Mouse (Mus musculus): ENCODE measurements around the gene Fn1. TPM values are rescaled to one million over a fixed set of nuclear protein-coding genes. Genes with fewer than 3 reads are reported as not detected.

Fn1 gene
- total and polyA plus RNA-seq, 2 experiments from 2014 or later: 23.4 to 71.6 TPM

- Histone ChIP-seq H3K4me1 (ENCODE audit: insufficient read depth) (no peaks in the 10 kb centered on the region), H3K4me2 (ENCODE audit: low read depth) (no peak overlapping the region), H3K36me3 (ENCODE audit: insufficient read depth) (no peaks in the 10 kb centered on the region), H3K27ac (ENCODE audit: low read depth, low read length) (no peak overlapping the region), H3K9ac (no peak overlapping the region), H3K27me3 (ENCODE audit: insufficient read depth, low read length) (no peaks in the 10 kb centered on the region), H3K9me3 (ENCODE audit: low read length) (no peaks in the 10 kb centered on the region), H3K4me3 (ENCODE audit: low read depth, low read length) (no peak overlapping the region)
- WGBS: 54% methylated on average over 6 of the region's 6 CpGs
- peak; percentile 42 for ATAC-seq
- peak; percentile 44 for DNase-seq
- TF ChIP-seq CTCF (IDR thresholded peaks at IDR 0.05; ENCODE audit: low read depth): no peak
Measured at GRCm38 (mm10) chr1:71683736-71684135, 30.7 kb upstream of the Fn1 start.

- H3K27ac ChIP-seq (ENCODE audit: low read depth, low read length): no peak overlapping the region
- H3K4me1 ChIP-seq (ENCODE audit: insufficient read depth): no peaks in the 10 kb centered on the region
- TF ChIP-seq CTCF (IDR thresholded peaks at IDR 0.05; ENCODE audit: low read depth): no peak
- no peaks in the 10 kb centered on the region for H3K9me3 ChIP-seq (ENCODE audit: low read length)
- no peaks in the 10 kb centered on the region for H3K27me3 ChIP-seq (ENCODE audit: insufficient read depth, low read length)
- no peaks in the 10 kb centered on the region for H3K36me3 ChIP-seq (ENCODE audit: insufficient read depth)
- no peak overlapping the region for H3K4me2 ChIP-seq (ENCODE audit: low read depth)
- no peak overlapping the region for H3K4me3 ChIP-seq (ENCODE audit: low read depth, low read length)
- WGBS: 50% methylated on average over 5 of the region's 5 CpGs
- peak; percentile 10 for DNase-seq
- H3K9ac ChIP-seq: no peak overlapping the region
- peak; percentile 54 for ATAC-seq
Measured at GRCm38 (mm10) chr1:71682194-71682715, 29.3 kb upstream of the Fn1 start.

GRCm38 (mm10) chr1:71681306-71681705 lies 28.3 kb upstream of the Fn1 start:
- no peak overlapping the region for H3K9ac ChIP-seq
- DNase-seq (no peak), ATAC-seq (no peak)
- 41% methylated on average over 2 of the region's 2 CpGs for WGBS
- no peaks in the 10 kb centered on the region for H3K36me3 ChIP-seq (ENCODE audit: insufficient read depth)
- H3K4me1 ChIP-seq (ENCODE audit: insufficient read depth): no peaks in the 10 kb centered on the region
- H3K27ac ChIP-seq (ENCODE audit: low read depth, low read length): no peak overlapping the region
- H3K4me2 ChIP-seq (ENCODE audit: low read depth): no peak overlapping the region
- no peak overlapping the region for H3K4me3 ChIP-seq (ENCODE audit: low read depth, low read length)
- no peaks in the 10 kb centered on the region for H3K27me3 ChIP-seq (ENCODE audit: insufficient read depth, low read length)
- no peaks in the 10 kb centered on the region for H3K9me3 ChIP-seq (ENCODE audit: low read length)
- no peak for TF ChIP-seq CTCF (IDR thresholded peaks at IDR 0.05; ENCODE audit: low read depth)

GRCm38 (mm10) chr1:71680046-71680672 lies 27.2 kb upstream of the Fn1 start:
- TF ChIP-seq CTCF (IDR thresholded peaks at IDR 0.05; ENCODE audit: low read depth): no peak
- Histone ChIP-seq H3K9ac (no peak overlapping the region), H3K27me3 (ENCODE audit: insufficient read depth, low read length) (no peaks in the 10 kb centered on the region), H3K4me1 (ENCODE audit: insufficient read depth) (no peaks in the 10 kb centered on the region), H3K4me3 (ENCODE audit: low read depth, low read length) (no peak overlapping the region), H3K9me3 (ENCODE audit: low read length) (no peaks in the 10 kb centered on the region), H3K27ac (ENCODE audit: low read depth, low read length) (no peak overlapping the region), H3K36me3 (ENCODE audit: insufficient read depth) (no peaks in the 10 kb centered on the region), H3K4me2 (ENCODE audit: low read depth) (no peak overlapping the region)
- 36% methylated on average over 8 of the region's 8 CpGs for WGBS
- DNase-seq (no peak), ATAC-seq (no peak)

- no peak for ATAC-seq
- Histone ChIP-seq H3K27ac (ENCODE audit: low read depth, low read length) (no peak overlapping the region), H3K4me2 (ENCODE audit: low read depth) (no peak overlapping the region), H3K9ac (no peak overlapping the region), H3K9me3 (ENCODE audit: low read length) (no peaks in the 10 kb centered on the region), H3K36me3 (ENCODE audit: insufficient read depth) (no peaks in the 10 kb centered on the region), H3K27me3 (ENCODE audit: insufficient read depth, low read length) (no peaks in the 10 kb centered on the region), H3K4me1 (ENCODE audit: insufficient read depth) (peaks cover 11% of the 10 kb centered on the region), H3K4me3 (ENCODE audit: low read depth, low read length) (no peak overlapping the region)
- TF ChIP-seq CTCF (IDR thresholded peaks at IDR 0.05; ENCODE audit: low read depth): peak; percentile 20; the same call in 1 of the 2 replicates
- WGBS: 75% methylated on average over 2 of the region's 2 CpGs
- no peak for DNase-seq
Measured at GRCm38 (mm10) chr1:71675420-71675819, 22.4 kb upstream of the Fn1 start.

GRCm38 (mm10) chr1:71674274-71674673 lies 21.3 kb upstream of the Fn1 start:
- DNase-seq (no peak), ATAC-seq (no peak)
- Histone ChIP-seq H3K36me3 (ENCODE audit: insufficient read depth) (no peaks in the 10 kb centered on the region), H3K4me1 (ENCODE audit: insufficient read depth) (peaks cover 11% of the 10 kb centered on the region), H3K9me3 (ENCODE audit: low read length) (no peaks in the 10 kb centered on the region), H3K27me3 (ENCODE audit: insufficient read depth, low read length) (no peaks in the 10 kb centered on the region), H3K9ac (no peak overlapping the region), H3K4me3 (ENCODE audit: low read depth, low read length) (no peak overlapping the region), H3K27ac (ENCODE audit: low read depth, low read length) (peak overlapping the region; percentile 35; the same call in 1 of the 2 replicates), H3K4me2 (ENCODE audit: low read depth) (no peak overlapping the region)
- TF ChIP-seq CTCF (IDR thresholded peaks at IDR 0.05; ENCODE audit: low read depth): no peak
- WGBS: 40% methylated on average over 4 of the region's 4 CpGs

- TF ChIP-seq CTCF (IDR thresholded peaks at IDR 0.05; ENCODE audit: low read depth): no peak
- DNase-seq (peak; percentile 67), ATAC-seq (peak; percentile 93)
- H3K27me3 ChIP-seq (ENCODE audit: insufficient read depth, low read length): no peaks in the 10 kb centered on the region
- H3K27ac ChIP-seq (ENCODE audit: low read depth, low read length): peak overlapping the region; percentile 30; the same call in 1 of the 2 replicates
- H3K4me3 ChIP-seq (ENCODE audit: low read depth, low read length): no peak overlapping the region
- H3K4me2 ChIP-seq (ENCODE audit: low read depth): no peak overlapping the region
- no peaks in the 10 kb centered on the region for H3K9me3 ChIP-seq (ENCODE audit: low read length)
- no peaks in the 10 kb centered on the region for H3K36me3 ChIP-seq (ENCODE audit: insufficient read depth)
- WGBS: 0% methylated on average over 3 of the region's 3 CpGs
- H3K4me1 ChIP-seq (ENCODE audit: insufficient read depth): peaks cover 11% of the 10 kb centered on the region
- no peak overlapping the region for H3K9ac ChIP-seq
Measured at GRCm38 (mm10) chr1:71673398-71673910, 20.5 kb upstream of the Fn1 start.
